Mouse (Mus musculus) intestine, embryonic 15.5 days (tissue): Measurements from ENCODE around the gene Fbxl8. TPM values are rescaled to one million over a fixed set of nuclear protein-coding genes. Genes with fewer than 3 reads are reported as not detected.

ENCODE experiments used
- ATAC-seq: fragments of 200-750 bp; cut with Nextera tagmentation; 2 replicates; pipeline ENCODE4 v1.8.0; 2017; ENCODE audit warnings: moderate TSS enrichment, moderate library complexity
- H3K27ac ChIP-seq: fragments of 300-500 bp; sonication (generic); 2 replicates; pipeline ENCODE4 v1.5.1; 2015; ENCODE audit warnings: mild to moderate bottlenecking, inconsistent platforms
- H3K27me3 ChIP-seq: fragments of 300-500 bp; sonication (generic); replicated peaks from 2 replicates; pipeline ENCODE4 v1.6.1; 2015; ENCODE audit warnings: inconsistent platforms
- H3K36me3 ChIP-seq: fragments of 300-500 bp; sonication (generic); 2 replicates; pipeline ENCODE4 v1.6.1; 2015; ENCODE audit warnings: inconsistent platforms
- H3K4me1 ChIP-seq: fragments of 300-500 bp; sonication (generic); replicated peaks from 2 replicates; pipeline ENCODE4 v1.6.1; 2015; ENCODE audit warnings: inconsistent platforms
- H3K4me2 ChIP-seq: fragments of 300-500 bp; sonication (generic); replicated peaks from 2 replicates; pipeline ENCODE4 v1.6.1; 2015; ENCODE audit warnings: mild to moderate bottlenecking, inconsistent platforms
- H3K4me3 ChIP-seq: fragments of 300-500 bp; sonication (generic); replicated peaks from 2 replicates; pipeline ENCODE4 v1.5.1; 2015; ENCODE audit warnings: inconsistent platforms
- H3K9ac ChIP-seq: fragments of 300-500 bp; sonication (generic); 2 replicates; pipeline ENCODE4 v1.6.1; 2015; ENCODE audit warnings: inconsistent platforms
- H3K9me3 ChIP-seq: fragments of 300-500 bp; sonication (generic); 2 replicates; pipeline ENCODE4 v1.6.1; 2016; ENCODE audit warnings: inconsistent platforms
- WGBS: fragments of 180-500 bp; shearing (Covaris S2); methylation state at CpG from one replicate; pipeline ENCODE4 v1.1.7; 2015; 5-methylcytosine and 5-hydroxymethylcytosine counted together
- polyA plus RNA-seq: library from polyadenylated mRNA; unstranded; fragments of >200 nt; fragmentation: Nextera tagmentation; extraction: Ambion mirVana; gene quantifications from 2 replicates; pipeline ENCODE4 v1.2.1, GENCODE M21; 2015

The Fbxl8 gene
- polyA plus RNA-seq, 1 experiment from 2014 or later, result 4.4 TPM

DNA sequence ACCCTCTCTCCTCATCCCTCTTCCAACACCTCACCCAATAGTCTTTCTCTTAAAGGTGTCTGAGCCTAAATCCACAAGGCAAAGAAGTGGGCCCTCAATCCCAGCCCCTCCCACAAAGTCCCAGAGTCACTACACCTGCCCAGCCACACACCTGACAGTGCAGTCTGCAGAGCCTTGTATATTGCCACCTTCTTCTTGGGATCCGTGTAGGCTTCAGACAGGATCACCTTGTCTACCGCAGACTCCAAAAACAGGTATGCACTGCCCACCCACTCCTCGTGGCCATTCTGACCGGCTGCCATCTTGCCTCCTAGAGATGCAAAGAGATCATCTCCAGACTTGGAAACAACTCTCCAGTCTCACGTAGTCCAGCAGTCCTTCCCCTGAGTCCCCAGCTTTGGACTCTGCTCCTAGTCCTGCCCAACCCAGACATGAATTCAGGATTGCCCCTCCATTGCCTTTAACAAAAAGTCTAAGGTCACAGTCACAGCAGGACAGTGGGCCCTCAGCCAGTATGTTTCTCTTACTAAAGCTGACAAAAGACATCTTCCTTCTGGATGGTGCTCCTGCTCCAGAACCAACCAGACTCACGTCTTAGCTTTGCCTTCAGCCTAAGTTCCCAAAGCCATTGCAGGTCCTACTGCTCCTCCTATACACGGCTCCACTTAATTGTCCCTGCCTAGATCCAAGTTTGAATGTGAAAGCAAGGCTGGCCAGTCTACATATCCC, 3.9 kb upstream of the Fbxl8 start:
- Histone ChIP-seq H3K4me1 (peaks cover 21% of the 10 kb centered on the region), H3K27ac (no peak overlapping the region), H3K36me3 (no peaks in the 10 kb centered on the region), H3K4me2 (peak overlapping the region; percentile 82; the same call in 1 of the 2 replicates), H3K9ac (no peak overlapping the region), H3K4me3 (no peak overlapping the region), H3K27me3 (peaks cover 16% of the 10 kb centered on the region), H3K9me3 (no peaks in the 10 kb centered on the region)
- ATAC-seq, result no peak
- 72% methylated on average over 7 of the region's 7 CpGs for WGBS

DNA sequence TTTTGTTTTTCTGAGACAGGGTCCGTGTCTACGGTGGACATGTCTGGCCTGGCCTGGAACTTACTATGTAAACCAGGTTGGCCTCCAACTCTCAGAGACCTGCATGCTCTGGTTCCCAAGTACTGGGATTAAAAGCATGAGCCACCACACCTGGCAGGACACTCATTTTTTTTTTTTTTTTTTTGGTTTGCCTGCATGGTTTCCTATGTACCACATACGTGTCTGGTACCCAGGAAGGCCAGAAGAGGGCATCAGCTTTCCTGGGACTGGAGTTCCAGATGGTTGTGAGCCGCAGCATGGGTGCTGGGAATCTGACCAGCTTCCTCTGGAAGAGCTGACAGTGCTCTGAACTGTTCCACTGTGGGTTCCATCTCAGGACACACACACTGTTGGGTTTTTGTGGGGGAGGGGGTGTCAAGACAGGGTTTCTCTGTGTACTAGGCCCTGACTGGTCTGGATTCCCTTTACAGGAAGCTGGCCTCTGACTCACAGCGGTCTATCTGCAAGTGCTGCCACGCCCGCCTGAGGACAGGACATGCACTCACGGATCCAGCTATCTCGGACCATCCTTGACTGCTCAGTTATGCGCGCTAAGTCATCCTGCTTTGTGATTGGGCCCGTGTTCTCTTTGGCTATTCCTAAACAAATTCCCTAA, 3.0 kb upstream of the Fbxl8 start:
- H3K9me3 ChIP-seq, result no peaks in the 10 kb centered on the region
- H3K27ac ChIP-seq, result no peak overlapping the region
- no peak overlapping the region for H3K9ac ChIP-seq
- ATAC-seq, result no peak
- H3K4me3 ChIP-seq, result no peak overlapping the region
- 86% methylated on average over 12 of the region's 12 CpGs for whole genome bisulfite sequencing
- H3K27me3 ChIP-seq, result peaks cover 16% of the 10 kb centered on the region
- peaks cover 19% of the 10 kb centered on the region for H3K4me1 ChIP-seq
- H3K4me2 ChIP-seq, result no peak overlapping the region
- H3K36me3 ChIP-seq, result no peaks in the 10 kb centered on the region

DNA sequence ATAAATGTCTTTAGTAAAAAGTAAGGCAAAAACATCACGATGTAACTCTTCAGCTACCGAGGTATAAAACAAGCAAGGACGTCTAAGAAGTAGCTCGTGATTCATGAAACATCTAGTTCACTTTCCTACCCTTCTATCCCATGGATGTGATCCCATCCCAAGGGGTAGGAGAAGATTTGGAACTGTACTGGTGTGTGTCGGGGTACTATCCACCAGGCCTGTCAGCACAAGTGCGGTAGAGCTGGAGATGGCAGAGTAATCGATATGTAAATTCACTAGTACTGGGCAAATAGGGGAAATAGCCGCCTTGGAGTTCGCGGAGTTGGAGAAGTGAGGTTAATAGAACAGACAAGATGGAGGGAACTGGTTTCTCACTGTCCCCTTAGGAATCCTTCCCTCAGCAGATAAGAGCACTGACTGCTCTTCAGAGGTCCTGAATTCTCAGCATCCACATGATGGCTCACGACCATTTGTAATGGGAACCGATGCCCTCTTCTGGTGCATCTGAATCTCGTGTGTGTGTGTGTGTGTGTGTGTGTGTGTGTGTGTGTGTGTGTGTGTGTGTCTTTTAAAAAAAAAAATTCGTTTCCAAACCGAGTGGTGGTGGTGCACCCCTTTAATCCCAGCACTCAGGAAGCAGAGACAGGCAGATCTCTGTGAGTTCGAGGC, 1.1 kb upstream of the Fbxl8 start:
- Histone ChIP-seq H3K27ac (no peak overlapping the region), H3K9ac (no peak overlapping the region), H3K4me2 (peak overlapping the region; percentile 78), H3K27me3 (peaks cover 30% of the 10 kb centered on the region), H3K4me1 (peaks cover 24% of the 10 kb centered on the region), H3K4me3 (peak overlapping the region; percentile 63), H3K9me3 (no peaks in the 10 kb centered on the region), H3K36me3 (no peaks in the 10 kb centered on the region)
- WGBS, result 44% methylated on average over 16 of the region's 16 CpGs
- no peak for ATAC-seq

DNA sequence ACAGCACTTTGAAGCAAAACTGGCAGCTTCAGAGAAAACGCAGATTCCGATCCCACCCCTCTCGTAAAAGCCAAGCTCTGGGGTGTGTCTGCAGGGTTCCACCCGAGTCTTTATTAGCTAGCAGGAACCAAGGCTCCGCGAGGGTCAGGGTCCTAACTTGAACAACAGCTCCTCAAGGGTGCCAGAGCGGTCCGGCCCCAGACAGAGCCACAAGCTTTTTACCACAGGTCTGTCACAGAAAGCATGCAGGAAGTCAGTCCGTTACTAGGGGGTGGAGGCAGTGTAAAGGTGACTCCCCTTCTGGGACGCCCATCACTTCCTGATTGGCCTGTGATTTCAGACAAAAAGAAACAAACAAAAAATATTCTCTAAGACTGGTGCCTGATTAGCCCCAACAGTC, 680 bp downstream of the Fbxl8 start:
- peak; percentile 23 for ATAC-seq
- no peaks in the 10 kb centered on the region for H3K9me3 ChIP-seq
- peaks cover 36% of the 10 kb centered on the region for H3K27me3 ChIP-seq
- H3K4me2 ChIP-seq, result peak overlapping the region; percentile 78
- no peak overlapping the region for H3K27ac ChIP-seq
- WGBS, result 8% methylated on average over 10 of the region's 10 CpGs
- peak overlapping the region; percentile 31; the same call in 1 of the 2 replicates for H3K9ac ChIP-seq
- no peaks in the 10 kb centered on the region for H3K36me3 ChIP-seq
- H3K4me1 ChIP-seq, result peaks cover 28% of the 10 kb centered on the region
- H3K4me3 ChIP-seq, result peak overlapping the region; percentile 63

DNA sequence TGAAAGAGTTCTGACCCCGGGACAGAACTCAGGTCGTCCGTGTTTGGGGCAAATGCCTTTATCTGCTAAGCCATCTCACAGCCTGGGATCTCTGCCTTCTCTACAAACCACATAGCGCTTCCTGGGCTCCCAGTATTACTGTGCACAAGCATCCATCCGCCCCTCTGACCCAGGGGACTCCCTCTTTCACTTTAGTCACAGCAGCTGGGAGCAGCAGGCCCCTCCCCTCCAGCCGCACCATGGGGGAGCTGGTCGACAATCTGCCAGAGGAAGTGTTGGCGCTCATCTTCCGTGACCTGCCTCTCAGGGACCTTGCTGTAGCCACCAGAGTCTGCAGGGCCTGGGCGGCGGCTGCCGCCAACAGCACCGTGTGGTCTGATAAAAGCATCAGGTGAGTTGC, 2.3 kb downstream of the Fbxl8 start:
- Histone ChIP-seq H3K4me2 (no peak overlapping the region), H3K4me3 (no peak overlapping the region), H3K9ac (no peak overlapping the region), H3K36me3 (no peaks in the 10 kb centered on the region), H3K27ac (no peak overlapping the region), H3K27me3 (peaks cover 49% of the 10 kb centered on the region), H3K4me1 (peaks cover 36% of the 10 kb centered on the region), H3K9me3 (no peaks in the 10 kb centered on the region)
- WGBS, result 42% methylated on average over 13 of the region's 13 CpGs
- no peak for ATAC-seq

DNA sequence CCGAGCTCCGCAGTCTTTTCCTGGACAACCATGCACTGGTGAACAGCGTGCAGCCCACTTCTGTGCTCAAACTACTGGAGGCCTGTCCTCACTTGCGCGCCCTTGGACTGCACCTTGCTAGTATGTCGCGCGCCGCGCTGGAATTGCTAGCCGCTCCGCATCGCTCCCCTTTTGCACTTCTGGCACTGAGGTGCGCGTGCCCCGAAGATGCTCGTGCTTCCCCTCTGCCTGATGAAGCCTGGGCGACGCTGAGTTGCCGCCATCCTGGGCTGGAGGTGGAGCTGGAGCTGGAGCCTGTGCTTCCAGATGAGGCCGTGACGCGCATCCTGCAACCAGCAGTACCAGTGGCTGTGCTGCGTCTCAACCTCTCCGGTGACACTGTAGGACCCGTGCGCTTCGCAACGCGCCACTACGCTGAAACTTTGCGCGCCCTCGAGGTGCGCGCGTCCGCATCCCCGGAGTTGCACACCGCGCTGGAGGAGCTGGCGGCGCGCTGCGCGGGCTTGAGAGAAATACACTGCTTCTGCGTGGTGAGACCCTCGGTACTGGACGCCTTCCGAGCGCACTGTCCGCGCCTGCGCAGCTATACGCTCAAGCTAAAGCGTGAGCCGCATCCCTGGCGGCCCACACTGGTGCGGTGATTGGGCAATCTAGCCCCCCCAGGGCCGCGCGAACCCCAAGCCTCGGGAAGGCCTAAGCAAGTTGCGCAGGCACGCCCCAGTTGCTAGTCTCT, 4.1 kb downstream of the Fbxl8 start:
- Histone ChIP-seq H3K9me3 (no peaks in the 10 kb centered on the region), H3K27ac (no peak overlapping the region), H3K4me2 (peak overlapping the region; percentile 90), H3K4me3 (peak overlapping the region; percentile 41), H3K27me3 (peaks cover 60% of the 10 kb centered on the region), H3K36me3 (no peaks in the 10 kb centered on the region), H3K9ac (peak overlapping the region; percentile 17), H3K4me1 (peaks cover 34% of the 10 kb centered on the region)
- WGBS, result 3% methylated on average over 65 of the region's 65 CpGs
- peak; percentile 11; the same call in 1 of the 2 replicates for ATAC-seq

DNA sequence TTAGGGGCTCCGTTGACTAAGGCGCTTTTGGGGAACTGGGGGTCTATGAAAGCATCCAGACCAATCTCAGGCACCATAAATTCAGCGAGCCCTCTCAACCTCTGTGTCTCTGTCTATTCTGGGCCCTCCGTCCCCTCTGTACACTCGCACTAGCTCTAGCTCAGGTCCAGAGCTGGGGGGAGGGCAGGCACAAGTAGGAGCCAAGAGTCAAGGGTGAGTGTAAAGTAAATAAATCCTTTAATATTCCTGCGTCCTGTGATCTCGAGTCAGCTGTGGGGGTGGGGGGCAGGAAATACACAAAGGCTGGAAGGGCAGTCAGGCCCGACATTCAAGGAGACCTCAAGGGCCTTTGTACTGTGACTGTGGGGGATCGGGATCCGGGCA, 4.6 kb downstream of the Fbxl8 start:
- no peak overlapping the region for H3K27ac ChIP-seq
- H3K36me3 ChIP-seq, result no peaks in the 10 kb centered on the region
- H3K27me3 ChIP-seq, result peaks cover 64% of the 10 kb centered on the region
- 7% methylated on average over 10 of the region's 10 CpGs for WGBS
- H3K4me2 ChIP-seq, result peak overlapping the region; percentile 90
- H3K9ac ChIP-seq, result peak overlapping the region; percentile 17
- H3K4me3 ChIP-seq, result peak overlapping the region; percentile 41
- no peaks in the 10 kb centered on the region for H3K9me3 ChIP-seq
- peaks cover 34% of the 10 kb centered on the region for H3K4me1 ChIP-seq
- 0 out of 2 replicates have a peak, but pooled peaks have one; percentile 9 for ATAC-seq

DNA sequence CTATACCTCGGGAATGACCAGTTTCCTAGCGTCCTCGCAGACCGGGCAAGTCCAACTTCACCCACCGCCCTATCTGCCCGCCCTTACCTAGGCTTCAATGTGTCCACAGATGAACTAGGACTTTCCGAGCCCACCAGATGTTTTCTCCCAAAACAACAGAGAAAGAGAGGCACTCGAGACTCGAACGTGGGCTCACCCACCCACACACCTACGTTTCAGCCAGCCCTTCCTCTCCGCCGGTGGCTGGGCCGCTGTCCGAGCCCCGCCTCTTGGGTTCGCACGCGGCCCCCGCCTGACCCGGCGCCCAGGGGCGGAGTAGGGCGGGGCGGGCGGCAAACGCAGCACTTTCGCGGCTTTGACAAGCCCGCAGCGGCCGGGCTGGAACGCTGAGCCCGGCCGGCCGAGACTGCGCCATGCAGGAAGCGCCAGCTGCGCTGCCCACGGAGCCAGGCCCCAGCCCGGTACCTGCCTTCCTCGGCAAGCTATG, 5.1 kb downstream of the Fbxl8 start, which contains the start of gene Hsf4:
Gene Hsf4, plus strand, starts transcription at position 341 of the 487 bp plus-strand sequence.
- H3K4me2 ChIP-seq, result peak within 1 kb of the TSS; percentile 90
- WGBS, result 2% methylated on average over 42 of the region's 42 CpGs
- H3K4me1 ChIP-seq, result peaks cover 34% of the 10 kb centered on the region
- peak within 1 kb of the TSS; percentile 40 for H3K9ac ChIP-seq
- ATAC-seq, result peak; percentile 57
- peak within 1 kb of the TSS; percentile 41 for H3K4me3 ChIP-seq
- no peak within 1 kb of the TSS for H3K27ac ChIP-seq
- H3K27me3 ChIP-seq, result peaks cover 68% of the 10 kb centered on the region
- H3K9me3 ChIP-seq, result no peaks in the 10 kb centered on the region
- no peaks in the 10 kb centered on the region for H3K36me3 ChIP-seq

DNA sequence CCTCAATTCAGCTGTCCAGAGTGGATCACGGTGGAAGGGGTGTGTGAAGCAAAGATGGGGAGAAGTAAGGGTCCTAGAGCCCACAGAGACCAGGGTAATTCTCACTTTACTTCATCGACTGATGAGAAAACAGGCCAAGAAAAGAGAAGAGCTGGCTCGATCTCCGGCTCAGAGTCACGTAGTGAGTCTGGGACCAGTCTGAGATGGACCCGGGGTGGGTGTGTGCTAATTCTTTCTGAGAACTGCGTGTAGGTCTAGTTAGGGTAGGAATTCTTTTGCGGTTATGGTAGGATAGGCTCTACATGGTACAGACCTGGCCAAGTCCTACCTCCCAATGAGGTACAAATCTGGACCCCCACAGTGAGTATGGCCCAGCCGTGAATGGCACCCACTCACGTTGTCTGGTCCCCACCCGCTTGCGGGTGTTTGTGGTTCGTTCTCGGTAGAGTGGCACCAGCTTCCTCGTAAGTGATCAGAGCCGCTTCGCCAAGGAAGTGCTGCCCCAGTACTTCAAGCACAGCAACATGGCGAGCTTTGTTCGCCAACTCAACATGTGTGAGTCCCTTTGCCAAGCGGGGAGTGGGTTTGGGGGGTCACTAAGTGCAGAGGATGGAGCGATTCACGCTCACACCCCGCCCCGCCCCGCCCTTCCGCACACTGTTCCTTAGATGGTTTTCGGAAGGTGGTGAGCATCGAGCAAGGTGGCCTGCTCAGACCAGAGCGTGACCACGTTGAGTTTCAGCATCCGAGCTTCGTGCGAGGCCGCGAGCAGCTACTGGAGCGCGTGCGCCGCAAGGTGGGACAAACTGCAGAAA, 5.9 kb downstream of the Fbxl8 start:
- H3K4me3 ChIP-seq, result peak overlapping the region; percentile 41
- H3K9me3 ChIP-seq, result no peaks in the 10 kb centered on the region
- H3K27ac ChIP-seq, result no peak overlapping the region
- peaks cover 77% of the 10 kb centered on the region for H3K27me3 ChIP-seq
- H3K4me2 ChIP-seq, result peak overlapping the region; percentile 90
- peaks cover 31% of the 10 kb centered on the region for H3K4me1 ChIP-seq
- H3K36me3 ChIP-seq, result no peaks in the 10 kb centered on the region
- WGBS, result 4% methylated on average over 39 of the region's 39 CpGs
- ATAC-seq, result no peak
- H3K9ac ChIP-seq, result peak overlapping the region; percentile 40

DNA sequence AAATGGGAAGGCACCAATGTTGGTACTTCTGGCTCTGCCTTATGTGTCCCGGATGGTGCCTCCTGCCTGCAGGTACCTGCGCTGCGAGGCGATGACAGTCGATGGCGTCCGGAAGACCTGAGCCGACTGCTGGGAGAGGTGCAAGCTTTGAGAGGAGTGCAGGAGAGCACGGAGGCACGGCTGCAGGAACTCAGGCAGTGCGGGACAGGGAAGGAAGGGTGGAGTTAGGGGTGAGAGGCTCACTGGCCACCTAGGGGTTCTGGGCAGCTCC, 6.4 kb downstream of the Fbxl8 start:
- peak overlapping the region; percentile 31 for H3K4me2 ChIP-seq
- WGBS, result under 1% methylated on average over 11 of the region's 11 CpGs
- no peak overlapping the region for H3K9ac ChIP-seq
- H3K27me3 ChIP-seq, result peaks cover 82% of the 10 kb centered on the region
- 0 out of 2 replicates have a peak overlapping the region, but pooled peaks have one; percentile 6 for H3K4me3 ChIP-seq
- no peak for ATAC-seq
- H3K4me1 ChIP-seq, result peaks cover 36% of the 10 kb centered on the region
- H3K9me3 ChIP-seq, result no peaks in the 10 kb centered on the region
- H3K27ac ChIP-seq, result no peak overlapping the region
- H3K36me3 ChIP-seq, result no peaks in the 10 kb centered on the region

DNA sequence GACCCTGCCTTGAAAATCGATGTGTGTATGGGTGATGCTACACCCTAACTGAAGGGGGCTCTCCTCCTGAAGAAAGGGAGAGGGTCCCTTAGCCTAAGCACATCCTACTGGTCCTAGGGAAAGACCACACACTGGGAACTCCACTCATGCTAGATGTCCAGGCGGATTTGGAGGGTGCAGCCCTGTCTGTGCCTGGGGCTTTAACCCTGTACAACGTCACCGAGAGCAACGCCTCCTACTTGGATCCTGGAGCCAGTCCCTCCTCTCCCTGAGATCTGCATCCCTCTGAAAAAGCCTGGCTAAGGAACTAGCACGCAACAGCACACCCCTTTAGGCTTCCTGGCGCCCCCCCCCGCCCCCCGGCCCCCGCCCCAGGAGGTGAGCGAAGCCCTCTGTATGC, 10.9 kb downstream of the Fbxl8 start:
- 10% methylated on average over 11 of the region's 11 CpGs for WGBS
- Histone ChIP-seq H3K4me2 (peak overlapping the region; percentile 84), H3K9me3 (no peaks in the 10 kb centered on the region), H3K4me3 (peak overlapping the region; percentile 43; the same call in 1 of the 2 replicates), H3K27ac (no peak overlapping the region), H3K27me3 (peaks cover 87% of the 10 kb centered on the region), H3K4me1 (peaks cover 29% of the 10 kb centered on the region), H3K9ac (no peak overlapping the region), H3K36me3 (no peaks in the 10 kb centered on the region)
- no peak for ATAC-seq
